Mouse (Mus musculus): ENCODE results near the gene Gm43951. TPM values are rescaled to one million over a fixed set of nuclear protein-coding genes. Genes with fewer than 3 reads are reported as not detected.
"Not testable (repeated sequence)": the region's sequence is repeated elsewhere in the genome, so short reads cannot be mapped to it uniquely, and the experiment has no call there.

Gene Gm43951
- polyA plus RNA-seq, 1 experiment from 2014 or later: 0.28 TPM

- no peak for DNase-seq (ENCODE audit: low spot score)
- Histone ChIP-seq H3K9me3 (replicated peaks) (no peaks in the 10 kb centered on the region), H3K27me3 (ENCODE audit: low read depth, poor library complexity, severe bottlenecking) (no peaks in the 10 kb centered on the region), H3K36me3 (peaks cover 78% of the 10 kb centered on the region), H3K4me1 (no peaks in the 10 kb centered on the region), H3K27ac (replicated peaks) (no peak overlapping the region), H3K4me3 (no peak overlapping the region)
- WGBS: 89% methylated on average over 4 of the region's 4 CpGs
Measured at GRCm38 (mm10) chr11:72184252-72184651, 22.4 kb downstream of the Gm43951 start.

- peaks cover 80% of the 10 kb centered on the region for H3K36me3 ChIP-seq
- WGBS: 89% methylated on average over 4 of the region's 4 CpGs
- no peak overlapping the region for H3K27ac ChIP-seq (replicated peaks)
- no peaks in the 10 kb centered on the region for H3K27me3 ChIP-seq (ENCODE audit: low read depth, poor library complexity, severe bottlenecking)
- DNase-seq (ENCODE audit: low spot score): no peak
- H3K4me3 ChIP-seq: no peak overlapping the region
- no peaks in the 10 kb centered on the region for H3K9me3 ChIP-seq (replicated peaks)
- H3K4me1 ChIP-seq: peaks cover 16% of the 10 kb centered on the region
Measured at GRCm38 (mm10) chr11:72181136-72181535, 25.5 kb downstream of the Gm43951 start.

GRCm38 (mm10) chr11:72180556-72180955, 26.1 kb downstream of the Gm43951 start:
- DNase-seq (ENCODE audit: low spot score): no peak
- H3K36me3 ChIP-seq: peaks cover 81% of the 10 kb centered on the region
- no peaks in the 10 kb centered on the region for H3K27me3 ChIP-seq (ENCODE audit: low read depth, poor library complexity, severe bottlenecking)
- H3K4me3 ChIP-seq: no peak overlapping the region
- no peaks in the 10 kb centered on the region for H3K9me3 ChIP-seq (replicated peaks)
- H3K27ac ChIP-seq (replicated peaks): no peak overlapping the region
- H3K4me1 ChIP-seq: peaks cover 16% of the 10 kb centered on the region
- WGBS: 94% methylated on average over 5 of the region's 5 CpGs

GRCm38 (mm10) chr11:72176553-72176952, 30.1 kb downstream of the Gm43951 start:
- H3K4me3 ChIP-seq: no peak overlapping the region
- H3K27me3 ChIP-seq (ENCODE audit: low read depth, poor library complexity, severe bottlenecking): no peaks in the 10 kb centered on the region
- no peak overlapping the region for H3K27ac ChIP-seq (replicated peaks)
- DNase-seq (ENCODE audit: low spot score): no peak
- no peaks in the 10 kb centered on the region for H3K9me3 ChIP-seq (replicated peaks)
- H3K4me1 ChIP-seq: peaks cover 16% of the 10 kb centered on the region
- 31% methylated on average over 3 of the region's 3 CpGs for WGBS
- peaks cover 96% of the 10 kb centered on the region for H3K36me3 ChIP-seq

- 81% methylated on average over 5 of the region's 5 CpGs for WGBS
- Histone ChIP-seq H3K9me3 (replicated peaks) (no peaks in the 10 kb centered on the region), H3K4me1 (peaks cover 16% of the 10 kb centered on the region), H3K27ac (replicated peaks) (no peak overlapping the region), H3K36me3 (peaks cover 91% of the 10 kb centered on the region), H3K27me3 (ENCODE audit: low read depth, poor library complexity, severe bottlenecking) (no peaks in the 10 kb centered on the region), H3K4me3 (no peak overlapping the region)
- DNase-seq (ENCODE audit: low spot score): no peak
Measured at GRCm38 (mm10) chr11:72175966-72176365, 30.7 kb downstream of the Gm43951 start.

- DNase-seq (ENCODE audit: low spot score): no peak
- WGBS: 95% methylated on average over 6 of the region's 6 CpGs
Measured at GRCm38 (mm10) chr11:72174721-72175120, 31.9 kb downstream of the Gm43951 start.

GRCm38 (mm10) chr11:72173506-72173905, 33.1 kb downstream of the Gm43951 start:
- peaks cover 16% of the 10 kb centered on the region for H3K4me1 ChIP-seq
- 90% methylated on average over 5 of the region's 5 CpGs for WGBS
- DNase-seq (ENCODE audit: low spot score): no peak
- no peaks in the 10 kb centered on the region for H3K27me3 ChIP-seq (ENCODE audit: low read depth, poor library complexity, severe bottlenecking)
- peaks cover 93% of the 10 kb centered on the region for H3K36me3 ChIP-seq
- H3K9me3 ChIP-seq (replicated peaks): no peaks in the 10 kb centered on the region
- no peak overlapping the region for H3K4me3 ChIP-seq
- H3K27ac ChIP-seq (replicated peaks): no peak overlapping the region

More at GRCm38 (mm10) chr11:72174721-72175120, 31.9 kb downstream of the Gm43951 start:
- H3K4me1 ChIP-seq: peaks cover 16% of the 10 kb centered on the region
- H3K4me3 ChIP-seq: no peak overlapping the region
- H3K27ac ChIP-seq (replicated peaks): no peak overlapping the region
- H3K36me3 ChIP-seq: peaks cover 93% of the 10 kb centered on the region
- no peaks in the 10 kb centered on the region for H3K9me3 ChIP-seq (replicated peaks)
- H3K27me3 ChIP-seq (ENCODE audit: low read depth, poor library complexity, severe bottlenecking): no peaks in the 10 kb centered on the region

GRCm38 (mm10) chr11:72171906-72172305, 34.7 kb downstream of the Gm43951 start:
- not testable (repeated sequence) for DNase-seq (ENCODE audit: low spot score); H3K9me3 ChIP-seq (replicated peaks); H3K4me1 ChIP-seq; H3K4me3 ChIP-seq; H3K27me3 ChIP-seq (ENCODE audit: low read depth, poor library complexity, severe bottlenecking); H3K27ac ChIP-seq (replicated peaks)
- peaks cover 91% of the 10 kb centered on the region for H3K36me3 ChIP-seq
- 82% methylated on average over 4 of the region's 4 CpGs for WGBS

GRCm38 (mm10) chr11:72169871-72170270, 36.8 kb downstream of the Gm43951 start:
- no peak overlapping the region for H3K27ac ChIP-seq (replicated peaks)
- H3K9me3 ChIP-seq (replicated peaks): no peaks in the 10 kb centered on the region
- H3K4me3 ChIP-seq: no peak overlapping the region
- 76% methylated on average over 4 of the region's 4 CpGs for WGBS
- H3K4me1 ChIP-seq: no peaks in the 10 kb centered on the region
- no peaks in the 10 kb centered on the region for H3K27me3 ChIP-seq (ENCODE audit: low read depth, poor library complexity, severe bottlenecking)
- no peak for DNase-seq (ENCODE audit: low spot score)
- H3K36me3 ChIP-seq: peaks cover 91% of the 10 kb centered on the region

GRCm38 (mm10) chr11:72163198-72163597, 43.4 kb downstream of the Gm43951 start:
- DNase-seq (ENCODE audit: low spot score): no peak
- Histone ChIP-seq H3K27ac (replicated peaks) (no peak overlapping the region), H3K27me3 (ENCODE audit: low read depth, poor library complexity, severe bottlenecking) (no peaks in the 10 kb centered on the region), H3K9me3 (replicated peaks) (no peaks in the 10 kb centered on the region), H3K4me3 (no peak overlapping the region), H3K36me3 (peaks cover 92% of the 10 kb centered on the region), H3K4me1 (no peaks in the 10 kb centered on the region)
- WGBS: 97% methylated on average over 2 of the region's 2 CpGs

GRCm38 (mm10) chr11:72156624-72157023, 50.0 kb downstream of the Gm43951 start:
- no peaks in the 10 kb centered on the region for H3K27me3 ChIP-seq (ENCODE audit: low read depth, poor library complexity, severe bottlenecking)
- H3K36me3 ChIP-seq: peaks cover 83% of the 10 kb centered on the region
- H3K4me3 ChIP-seq: no peak overlapping the region
- H3K4me1 ChIP-seq: peaks cover 11% of the 10 kb centered on the region
- WGBS: 85% methylated on average over 2 of the region's 2 CpGs
- no peaks in the 10 kb centered on the region for H3K9me3 ChIP-seq (replicated peaks)
- H3K27ac ChIP-seq (replicated peaks): no peak overlapping the region
- DNase-seq (ENCODE audit: low spot score): no peak

GRCm38 (mm10) chr11:72155981-72156428, 50.6 kb downstream of the Gm43951 start:
- 94% methylated on average over 4 of the region's 4 CpGs for WGBS
- Histone ChIP-seq H3K4me3 (no peak overlapping the region), H3K27me3 (ENCODE audit: low read depth, poor library complexity, severe bottlenecking) (no peaks in the 10 kb centered on the region), H3K27ac (replicated peaks) (no peak overlapping the region), H3K9me3 (replicated peaks) (no peaks in the 10 kb centered on the region), H3K36me3 (peaks cover 81% of the 10 kb centered on the region), H3K4me1 (peaks cover 17% of the 10 kb centered on the region)
- DNase-seq (ENCODE audit: low spot score): no peak

GRCm38 (mm10) chr11:72155186-72155980, 51.3 kb downstream of the Gm43951 start:
- WGBS: 73% methylated on average over 11 of the region's 11 CpGs
- no peak for DNase-seq (ENCODE audit: low spot score)
- H3K36me3 ChIP-seq: peaks cover 77% of the 10 kb centered on the region

More at GRCm38 (mm10) chr11:72155186-72155980, 51.3 kb downstream of the Gm43951 start:
- Histone ChIP-seq H3K4me3 (no peak overlapping the region), H3K4me1 (peaks cover 18% of the 10 kb centered on the region), H3K27me3 (ENCODE audit: low read depth, poor library complexity, severe bottlenecking) (no peaks in the 10 kb centered on the region), H3K27ac (replicated peaks) (peak overlapping the region; percentile 49), H3K9me3 (replicated peaks) (no peaks in the 10 kb centered on the region)

Measured in midbrain, embryonic 10.5 days (tissue).